Mouse (Mus musculus) heart, postnatal 0 days (tissue): ENCODE measurements at regions not wholly inside any gene's neighbourhood (a gene's known extent, or its start where the extent isn't known, plus 50 kb on each side); places are given as distances from the start of the nearest gene placed in this dataset.
"Not testable (repeated sequence)": the region's sequence is repeated elsewhere in the genome, so short reads cannot be mapped to it uniquely, and the experiment has no call there.

ENCODE experiments used
- ATAC-seq: fragments of 200-750 bp; cut with Nextera tagmentation; 2 replicates; pipeline ENCODE4 v1.8.0; 2017; ENCODE audit warnings: low read depth, moderate number of reproducible peaks, moderate library complexity; ENCODE audit not compliant: insufficient read depth
- DNase-seq: peaks from one replicate; pipeline ENCODE4 v3.0.0-alpha.2; 2016; ENCODE audit warnings: low spot score
- H3K27ac ChIP-seq: fragments of 300-500 bp; sonication (generic); 2 replicates; pipeline ENCODE4 v1.5.1; 2014; ENCODE audit warnings: low read depth, mild to moderate bottlenecking
- H3K27me3 ChIP-seq: fragments of 300-500 bp; sonication (generic); 2 replicates; pipeline ENCODE4 v1.6.1; 2014; ENCODE audit warnings: low read length, mixed read lengths; ENCODE audit not compliant: control insufficient read depth, insufficient read depth
- H3K36me3 ChIP-seq: fragments of 300-500 bp; sonication (generic); replicated peaks from 2 replicates; pipeline ENCODE4 v1.6.1; 2014; ENCODE audit warnings: low read length, mixed read lengths; ENCODE audit not compliant: control insufficient read depth, insufficient read depth
- H3K4me1 ChIP-seq: fragments of 300-500 bp; sonication (generic); 2 replicates; pipeline ENCODE4 v1.6.1; 2014; ENCODE audit warnings: antibody characterized with exemption; ENCODE audit not compliant: control insufficient read depth, insufficient read depth
- H3K4me2 ChIP-seq: fragments of 300-500 bp; sonication (generic); 2 replicates; pipeline ENCODE4 v1.6.1; 2014; ENCODE audit warnings: low read depth, mild to moderate bottlenecking, low read length, moderate library complexity
- H3K4me3 ChIP-seq: fragments of 300-500 bp; sonication (generic); 2 replicates; pipeline ENCODE4 v1.5.1; 2014; ENCODE audit warnings: low read depth, low read length
- H3K9ac ChIP-seq: fragments of 300-500 bp; sonication (generic); replicated peaks from 2 replicates; pipeline ENCODE4 v1.6.1; 2014; ENCODE audit warnings: low read depth, low read length, mixed read lengths
- H3K9me3 ChIP-seq: fragments of 300-500 bp; sonication (generic); replicated peaks from 2 replicates; pipeline ENCODE4 v1.6.1; 2016; ENCODE audit warnings: low read length; ENCODE audit not compliant: control insufficient read depth
- CTCF ChIP-seq: IDR thresholded peaks from 2 replicates; pipeline ENCODE4 v1.5.1; 2016; ENCODE audit warnings: antibody characterized with exemption, control low read depth, low read depth
- EP300 ChIP-seq: IDR thresholded peaks from 2 replicates; pipeline ENCODE4 v1.6.1; 2016; ENCODE audit warnings: antibody characterized with exemption, low read depth
- WGBS: fragments of 180-500 bp; shearing (Covaris S2); extraction: QIAGEN DNeasy Blood & Tissue Kit; methylation state at CpG from one replicate; pipeline ENCODE4 v1.1.7; 2014; 5-methylcytosine and 5-hydroxymethylcytosine counted together

DNA sequence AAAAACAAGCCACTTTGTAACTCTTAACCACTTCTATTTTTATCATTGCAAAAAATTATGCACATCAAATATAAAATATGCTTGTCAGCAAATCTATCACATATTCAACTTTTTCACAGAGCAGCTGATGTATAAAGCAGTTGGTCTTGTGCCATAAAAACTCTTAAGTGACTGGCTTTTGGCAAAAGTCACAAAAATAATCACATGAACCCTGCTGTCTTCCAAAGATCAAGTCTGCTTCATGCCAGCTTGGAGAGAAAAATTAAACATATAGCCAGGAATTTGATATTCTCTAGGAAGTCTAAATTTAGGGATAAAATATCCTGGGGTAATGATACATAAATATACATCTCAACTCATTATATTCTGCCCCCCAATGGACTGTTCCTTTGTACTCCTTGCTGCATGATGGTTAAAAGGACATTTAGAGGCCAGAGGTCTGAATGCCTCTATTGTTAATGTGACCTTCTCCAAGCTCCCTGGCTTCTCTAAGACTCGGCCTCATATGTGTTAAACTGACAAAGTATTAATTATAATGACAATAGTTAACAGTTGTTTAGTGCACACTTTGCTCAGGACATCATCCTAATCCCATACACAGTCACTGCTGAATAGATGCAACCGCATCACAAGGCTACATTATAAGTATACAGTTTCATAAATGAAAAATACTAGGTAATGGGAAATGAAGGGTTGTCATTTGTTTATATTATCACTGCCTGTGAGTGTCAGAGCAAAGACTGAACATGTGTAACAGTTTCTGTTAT, 422.9 kb upstream of the Hs3st1 start:
- Histone ChIP-seq H3K27me3 (no peaks in the 10 kb centered on the region), H3K9me3 (no peaks in the 10 kb centered on the region), H3K36me3 (no peaks in the 10 kb centered on the region), H3K27ac (no peak overlapping the region), H3K9ac (no peak overlapping the region), H3K4me1 (no peaks in the 10 kb centered on the region), H3K4me2 (no peak overlapping the region), H3K4me3 (no peak overlapping the region)
- DNase-seq (no peak), ATAC-seq (no peak)
- 59% methylated on average over 2 of the region's 2 CpGs for WGBS
- TF ChIP-seq EP300 = no peak
- TF ChIP-seq CTCF = no peak

DNA sequence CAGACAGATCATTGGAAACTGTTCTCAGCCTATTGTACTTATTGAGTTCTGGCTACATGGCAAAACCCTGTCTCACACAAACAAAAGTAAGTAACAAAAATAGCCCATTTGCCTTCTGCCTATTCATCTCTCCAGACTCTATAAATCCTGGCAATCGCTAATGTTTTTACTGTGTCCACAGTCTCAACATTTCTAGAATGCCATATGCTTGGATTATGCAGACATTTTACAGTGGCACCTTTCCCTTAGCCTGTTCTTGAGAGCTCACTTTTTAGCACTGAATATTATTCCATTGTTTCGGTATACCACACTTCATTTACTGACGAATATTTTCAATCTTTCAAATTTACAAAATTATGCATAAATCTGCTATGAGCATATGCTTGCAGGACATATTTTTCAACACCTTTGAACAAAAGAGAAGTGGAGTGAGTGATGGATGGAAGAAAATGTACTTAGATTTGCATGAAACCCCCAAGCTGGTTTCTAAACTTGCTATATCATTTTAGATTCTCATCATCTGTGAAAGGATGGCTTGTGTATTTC, 381.5 kb upstream of the Hs3st1 start:
- no peak for DNase-seq
- H3K36me3 ChIP-seq = no peaks in the 10 kb centered on the region
- 72% methylated on average over 3 of the region's 3 CpGs for WGBS
- ATAC-seq = no peak
- H3K9me3 ChIP-seq = no peaks in the 10 kb centered on the region
- H3K4me3 ChIP-seq = no peak overlapping the region
- no peak for TF ChIP-seq EP300
- TF ChIP-seq CTCF = no peak
- H3K27ac ChIP-seq = no peak overlapping the region
- H3K9ac ChIP-seq = no peak overlapping the region
- H3K4me2 ChIP-seq = no peak overlapping the region
- no peaks in the 10 kb centered on the region for H3K4me1 ChIP-seq
- no peaks in the 10 kb centered on the region for H3K27me3 ChIP-seq

DNA sequence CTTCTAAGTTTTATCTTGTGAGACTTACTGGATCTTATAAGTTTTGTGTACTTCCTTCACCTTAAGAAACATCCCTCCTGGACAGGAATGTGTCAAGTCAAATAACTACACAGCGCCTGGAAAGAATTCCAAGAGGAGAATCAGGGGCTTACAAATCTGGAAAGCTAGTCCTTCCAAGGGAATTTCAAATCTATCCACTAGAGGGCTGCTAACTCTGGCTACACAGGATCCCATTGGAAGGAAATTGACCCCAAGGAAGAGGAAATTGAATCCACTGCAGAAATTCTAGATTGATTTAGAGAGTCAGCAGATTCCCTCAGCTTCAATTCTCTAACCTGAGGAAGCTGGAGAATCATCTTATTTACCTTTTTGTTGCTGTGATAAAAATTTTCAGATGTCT, 369.1 kb upstream of the Hs3st1 start:
- H3K36me3 ChIP-seq = no peaks in the 10 kb centered on the region
- TF ChIP-seq CTCF = no peak
- no peak for TF ChIP-seq EP300
- no peak overlapping the region for H3K9ac ChIP-seq
- no peaks in the 10 kb centered on the region for H3K9me3 ChIP-seq
- H3K27ac ChIP-seq = no peak overlapping the region
- no peaks in the 10 kb centered on the region for H3K4me1 ChIP-seq
- ATAC-seq (no peak), DNase-seq (no peak)
- no peak overlapping the region for H3K4me2 ChIP-seq
- no peak overlapping the region for H3K4me3 ChIP-seq
- no peaks in the 10 kb centered on the region for H3K27me3 ChIP-seq
- 50% methylated on average over 1 of the region's 1 CpGs for WGBS

DNA sequence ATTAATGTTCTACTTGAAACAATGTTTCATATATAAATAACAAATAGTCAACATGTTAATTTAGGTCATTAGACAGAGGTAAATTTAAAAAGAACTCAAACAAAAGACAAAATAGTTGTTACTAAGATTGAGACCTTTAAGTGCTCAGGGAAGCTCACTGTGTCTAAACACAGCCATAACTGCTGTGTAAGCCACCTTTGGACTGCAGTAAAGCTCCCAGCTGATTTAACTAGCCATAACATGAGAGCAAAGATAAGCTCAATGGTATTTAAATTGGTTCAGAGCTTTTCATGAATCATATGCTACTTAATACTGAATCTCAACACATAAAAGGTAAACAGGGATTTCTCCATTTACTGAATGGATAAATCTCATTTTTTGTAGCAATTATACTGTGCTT, 361.6 kb upstream of the Hs3st1 start:
- DNase-seq (no peak), ATAC-seq (no peak)
- Histone ChIP-seq H3K4me3 (no peak overlapping the region), H3K9ac (no peak overlapping the region), H3K4me2 (no peak overlapping the region), H3K9me3 (no peaks in the 10 kb centered on the region), H3K27ac (no peak overlapping the region), H3K4me1 (no peaks in the 10 kb centered on the region), H3K27me3 (no peaks in the 10 kb centered on the region), H3K36me3 (no peaks in the 10 kb centered on the region)
- no peak for TF ChIP-seq EP300
- no peak for TF ChIP-seq CTCF

DNA sequence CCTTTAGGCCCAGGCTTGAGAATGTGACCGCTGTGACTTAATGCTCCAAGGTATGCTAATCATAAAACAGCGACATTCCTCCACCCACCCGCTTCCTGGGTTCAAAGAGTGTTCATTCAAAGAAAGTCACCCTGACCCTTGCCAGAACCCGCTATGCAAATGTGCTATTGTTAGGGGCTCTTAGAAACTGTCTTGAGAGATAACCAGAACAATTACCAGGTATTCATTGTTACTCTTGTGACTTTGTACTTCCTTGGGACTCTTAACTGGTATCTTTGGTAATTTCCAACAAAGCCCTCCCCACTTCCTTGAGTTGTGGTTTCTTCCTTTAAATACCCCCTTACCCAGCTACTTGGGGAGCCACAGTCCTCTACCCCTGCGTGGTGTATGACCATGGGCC, 334.3 kb upstream of the Hs3st1 start:
- H3K4me1 ChIP-seq, H3K9me3 ChIP-seq, H3K27me3 ChIP-seq, H3K36me3 ChIP-seq, ATAC-seq, DNase-seq, H3K4me2 ChIP-seq, H3K4me3 ChIP-seq, H3K9ac ChIP-seq, H3K27ac ChIP-seq: not testable (repeated sequence)
- 74% methylated on average over 5 of the region's 5 CpGs for WGBS

DNA sequence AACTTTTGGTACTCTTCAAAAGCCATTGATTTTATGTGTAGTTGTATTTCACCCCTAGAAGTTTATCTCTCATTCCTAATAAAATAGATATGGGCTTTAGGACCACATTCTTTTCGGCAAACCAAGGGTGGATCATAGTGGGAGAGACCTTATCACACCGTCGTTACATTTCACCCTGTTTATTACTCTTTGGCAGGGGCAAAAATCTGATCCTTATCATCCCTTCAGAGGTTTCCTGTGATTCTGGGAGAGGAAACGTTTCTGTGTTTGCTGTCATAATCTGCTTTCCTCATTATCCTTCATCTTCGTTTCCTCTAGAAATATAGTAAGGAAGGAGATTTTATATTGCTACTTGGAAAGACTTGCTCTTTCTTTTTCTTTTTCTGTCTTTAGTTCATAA, 290.0 kb upstream of the Hs3st1 start:
- H3K4me1 ChIP-seq = no peaks in the 10 kb centered on the region
- H3K27ac ChIP-seq = no peak overlapping the region
- H3K36me3 ChIP-seq = no peaks in the 10 kb centered on the region
- H3K4me3 ChIP-seq = no peak overlapping the region
- WGBS = 51% methylated on average over 5 of the region's 5 CpGs
- H3K4me2 ChIP-seq = no peak overlapping the region
- TF ChIP-seq EP300 = no peak
- TF ChIP-seq CTCF = no peak
- DNase-seq (no peak), ATAC-seq (no peak)
- H3K27me3 ChIP-seq = no peaks in the 10 kb centered on the region
- H3K9ac ChIP-seq = no peak overlapping the region
- no peaks in the 10 kb centered on the region for H3K9me3 ChIP-seq
